Mouse (Mus musculus): Measurements from ENCODE around the gene Pcbd2. TPM values are rescaled to one million over a fixed set of nuclear protein-coding genes. Genes with fewer than 3 reads are reported as not detected.

The Pcbd2 gene
- total RNA-seq, 2 experiments from 2014 or later, result 2.1 to 49.0 TPM

DNA sequence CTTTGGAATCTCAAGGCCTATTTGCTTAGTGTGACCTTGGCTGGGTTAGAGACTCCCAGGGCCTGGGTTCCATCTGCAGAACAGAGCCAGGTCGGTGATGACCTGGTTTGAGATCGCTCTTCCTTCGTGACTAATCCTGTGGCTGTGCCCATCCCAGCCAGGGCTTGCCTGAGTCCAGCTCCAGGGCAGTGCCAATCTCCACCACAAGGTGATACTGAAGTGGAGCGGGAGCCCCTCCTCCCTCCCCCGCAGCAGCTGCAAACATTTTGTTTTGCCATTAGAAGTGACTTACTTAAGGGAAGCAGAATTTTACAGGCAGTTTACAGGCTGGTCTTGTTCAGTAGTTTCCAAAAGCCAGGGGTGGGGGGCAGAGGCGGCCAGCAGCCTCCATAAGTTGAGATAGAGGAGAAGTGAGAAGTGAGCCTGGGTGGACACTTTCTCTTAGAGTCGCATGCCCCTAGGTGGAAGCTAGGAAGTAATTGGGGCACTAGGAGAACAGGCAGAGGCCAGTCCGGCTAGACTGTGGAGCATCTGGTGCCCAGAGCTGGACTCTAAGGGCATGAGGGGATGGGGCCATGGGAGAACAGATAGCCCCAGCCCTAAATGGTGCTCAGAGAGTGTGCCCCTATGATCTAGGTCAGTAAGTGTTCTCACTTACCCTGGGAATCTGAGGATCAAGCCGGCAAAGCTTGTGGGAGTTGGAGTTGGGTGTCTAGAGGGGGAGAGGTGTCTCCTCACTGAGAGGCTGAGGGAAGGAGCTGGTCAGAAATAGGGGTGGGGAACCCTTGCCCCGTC lies 97.2 kb downstream of the Pcbd2 start:
- ATAC-seq (replicated peaks; ENCODE audit: low FRiP score, poor library complexity, severe bottlenecking), result no peak

DNA sequence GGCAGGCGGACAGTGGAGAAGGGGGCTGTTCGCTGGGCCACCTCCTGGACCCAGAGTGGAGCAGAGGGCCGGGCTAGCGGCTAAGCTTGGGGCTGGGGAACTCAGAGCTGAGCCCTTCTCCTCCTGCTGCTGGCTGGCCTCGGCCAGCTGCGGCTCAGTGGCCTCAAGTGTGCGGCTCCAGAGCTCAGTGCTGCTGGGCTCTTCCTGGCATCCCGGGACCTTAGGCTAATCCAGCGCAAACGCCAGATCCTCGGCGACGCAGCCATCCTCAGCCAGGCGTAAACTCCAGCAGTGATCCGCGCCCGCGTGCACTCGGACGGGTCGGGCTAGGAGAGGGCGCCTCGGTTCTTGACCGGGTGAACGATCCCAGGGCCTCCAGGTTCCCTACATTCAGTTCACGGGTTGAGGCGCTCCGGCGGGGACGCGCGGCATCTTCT lies 98.1 kb downstream of the Pcbd2 start:
- ATAC-seq (replicated peaks; ENCODE audit: low FRiP score, poor library complexity, severe bottlenecking), result no peak

GRCm38 (mm10) chr13:55826008-55826671 lies 99.0 kb downstream of the Pcbd2 start:
- ATAC-seq (replicated peaks; ENCODE audit: low FRiP score, poor library complexity, severe bottlenecking), result no peak

Other genes starting within 250 kb of the Pcbd2 start
- not detected in 2 replicates for gene Dbn1, start 239.3 kb upstream of the Pcbd2 start, total RNA-seq (2015; ENCODE audit: low replicate concordance)
- gene Dbn1, start 239.3 kb upstream of the Pcbd2 start, total RNA-seq (2017; ENCODE audit: low replicate concordance), result 0.45 TPM in 1 of 2 replicates, not detected in the other
- 0.84 and 1.4 TPM in 2 replicates for gene Pdlim7, start 213.7 kb upstream of the Pcbd2 start, total RNA-seq (2015; ENCODE audit: low replicate concordance)
- 0.15 and 3.5 TPM in 2 replicates for gene Pdlim7, start 213.7 kb upstream of the Pcbd2 start, total RNA-seq (2017; ENCODE audit: low replicate concordance)
- gene Dok3, start 198.1 kb upstream of the Pcbd2 start, total RNA-seq (2015; ENCODE audit: low replicate concordance), result 23.8 and 31.4 TPM in 2 replicates
- 5.5 and 7.1 TPM in 2 replicates for gene Dok3, start 198.1 kb upstream of the Pcbd2 start, total RNA-seq (2017; ENCODE audit: low replicate concordance)
- 5.8 and 5.9 TPM in 2 replicates for gene Ddx41, start 190.7 kb upstream of the Pcbd2 start, total RNA-seq (2015; ENCODE audit: low replicate concordance)
- 9.1 and 28.7 TPM in 2 replicates for gene Ddx41, start 190.7 kb upstream of the Pcbd2 start, total RNA-seq (2017; ENCODE audit: low replicate concordance)
- gene Fam193b, start 156.2 kb upstream of the Pcbd2 start, total RNA-seq (2015; ENCODE audit: low replicate concordance), result 39.6 and 64.6 TPM in 2 replicates
- 39.5 and 47.1 TPM in 2 replicates for gene Fam193b, start 156.2 kb upstream of the Pcbd2 start, total RNA-seq (2017; ENCODE audit: low replicate concordance)
- gene Tmed9, start 153.6 kb upstream of the Pcbd2 start, total RNA-seq (2015; ENCODE audit: low replicate concordance), result 28.1 and 33.2 TPM in 2 replicates
- gene Tmed9, start 153.6 kb upstream of the Pcbd2 start, total RNA-seq (2017; ENCODE audit: low replicate concordance), result 31.1 and 62.9 TPM in 2 replicates
- 2.9 and 3.4 TPM in 2 replicates for gene B4galt7, start 127.5 kb upstream of the Pcbd2 start, total RNA-seq (2015; ENCODE audit: low replicate concordance)
- 0.53 and 4.0 TPM in 2 replicates for gene B4galt7, start 127.5 kb upstream of the Pcbd2 start, total RNA-seq (2017; ENCODE audit: low replicate concordance)
- gene Caml, start 104.4 kb upstream of the Pcbd2 start, total RNA-seq (2015; ENCODE audit: low replicate concordance), result 15.5 and 34.6 TPM in 2 replicates
- 34.7 and 35.4 TPM in 2 replicates for gene Caml, start 104.4 kb upstream of the Pcbd2 start, total RNA-seq (2017; ENCODE audit: low replicate concordance)
- 40.7 and 51.2 TPM in 2 replicates for gene Ddx46, start 92.3 kb upstream of the Pcbd2 start, total RNA-seq (2015; ENCODE audit: low replicate concordance)
- gene Ddx46, start 92.3 kb upstream of the Pcbd2 start, total RNA-seq (2017; ENCODE audit: low replicate concordance), result 65.6 and 83.3 TPM in 2 replicates
- gene B230219D22Rik, start 34.2 kb upstream of the Pcbd2 start, total RNA-seq (2015; ENCODE audit: low replicate concordance), result 38.9 and 52.4 TPM in 2 replicates
- gene B230219D22Rik, start 34.2 kb upstream of the Pcbd2 start, total RNA-seq (2017; ENCODE audit: low replicate concordance), result 25.3 and 33.8 TPM in 2 replicates
- gene Txndc15, start 12.7 kb upstream of the Pcbd2 start, total RNA-seq (2015; ENCODE audit: low replicate concordance), result 4.6 and 11.2 TPM in 2 replicates
- 5.3 and 6.9 TPM in 2 replicates for gene Txndc15, start 12.7 kb upstream of the Pcbd2 start, total RNA-seq (2017; ENCODE audit: low replicate concordance)
- gene Catsper3, start 57.2 kb downstream of the Pcbd2 start, total RNA-seq (2015; ENCODE audit: low replicate concordance), result not detected in 2 replicates
- not detected in 2 replicates for gene Catsper3, start 57.2 kb downstream of the Pcbd2 start, total RNA-seq (2017; ENCODE audit: low replicate concordance)
- gene Pitx1, start 108.8 kb downstream of the Pcbd2 start, total RNA-seq (2015; ENCODE audit: low replicate concordance), result not detected in 2 replicates
- gene Pitx1, start 108.8 kb downstream of the Pcbd2 start, total RNA-seq (2017; ENCODE audit: low replicate concordance), result not detected in 2 replicates

Measured in erythroid progenitor cell, adult 5-6 weeks (primary cell).